Mouse (Mus musculus) yolk sac, embryonic 10.5 days (tissue): Measurements from ENCODE around the gene Usp7.

ENCODE experiments used
- DNase-seq: peaks from one replicate; pipeline ENCODE4 v3.0.0-alpha.2; 2017; ENCODE audit warnings: low spot score

Usp7 gene

DNA sequence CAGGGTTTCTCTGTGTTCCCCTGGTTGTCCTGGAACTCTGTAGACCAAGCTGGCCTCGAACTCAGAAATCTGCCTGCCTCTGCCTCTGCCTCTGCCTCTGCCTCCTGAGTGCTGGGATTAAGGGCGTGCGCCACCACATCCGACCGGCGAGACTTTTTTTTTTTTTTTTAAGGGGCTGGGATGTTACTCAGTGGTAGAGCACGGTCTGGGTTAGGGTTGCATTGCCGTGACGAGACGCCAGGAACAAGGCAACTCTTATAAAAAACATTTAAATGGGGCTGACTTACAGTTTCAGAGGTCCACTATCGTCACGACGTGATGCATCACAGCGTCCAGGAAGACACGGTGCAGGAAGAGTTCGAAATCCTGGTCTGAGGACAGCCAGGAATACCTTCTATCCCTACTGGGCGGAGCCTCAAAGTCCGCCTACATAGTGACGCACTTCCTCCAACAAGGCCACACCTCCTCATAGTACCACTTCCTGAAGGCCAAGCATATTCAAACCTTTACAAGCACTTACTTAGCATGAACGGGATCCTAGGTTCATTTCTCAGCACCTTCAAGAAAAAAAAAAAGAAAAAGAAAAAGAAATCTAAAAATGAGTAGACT lies at the start of gene Usp7:
Gene Usp7 (minus strand): TSS at position 360 of the 609 bp plus-strand sequence.
- DNase-seq: peak; percentile 41

DNA sequence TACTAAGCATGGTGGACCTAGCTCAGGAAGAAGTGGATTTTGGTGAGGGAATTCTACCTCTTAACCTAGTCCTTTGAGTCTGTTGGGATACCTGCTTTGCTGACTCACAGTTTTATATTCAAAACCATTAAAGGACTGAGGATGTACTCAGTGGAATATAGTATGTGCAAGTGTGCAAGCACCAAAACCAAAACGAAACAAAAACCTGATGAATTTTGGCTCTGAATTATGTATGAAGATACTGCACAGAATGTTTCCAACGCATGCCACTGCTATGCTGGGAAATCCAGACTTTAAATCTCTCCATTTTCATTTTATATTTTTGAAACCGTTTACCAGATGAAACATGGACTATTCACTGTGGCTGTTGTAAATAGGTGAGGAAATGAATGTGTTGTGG lies 48.4 kb upstream of the Usp7 start:
- DNase-seq: no peak

DNA sequence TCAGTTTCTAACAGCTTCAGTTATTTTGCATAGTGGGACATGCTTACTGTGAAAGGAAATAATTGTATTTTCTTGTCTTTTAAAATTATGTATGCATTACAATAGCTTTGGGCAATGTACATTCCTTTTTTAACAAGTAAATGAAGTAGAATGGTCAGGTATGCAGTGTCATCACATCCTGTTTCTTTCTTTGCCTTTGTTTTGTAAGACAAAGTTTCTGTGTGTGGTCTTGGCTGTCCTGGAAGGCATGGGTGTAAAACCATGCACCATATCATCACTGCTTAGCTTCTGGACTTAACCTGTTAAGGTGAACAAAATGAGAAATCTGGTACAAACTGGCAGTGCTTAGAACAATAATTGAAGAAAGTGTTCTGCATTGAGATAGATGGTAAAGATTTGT lies 46.8 kb upstream of the Usp7 start:
- DNase-seq: no peak

DNA sequence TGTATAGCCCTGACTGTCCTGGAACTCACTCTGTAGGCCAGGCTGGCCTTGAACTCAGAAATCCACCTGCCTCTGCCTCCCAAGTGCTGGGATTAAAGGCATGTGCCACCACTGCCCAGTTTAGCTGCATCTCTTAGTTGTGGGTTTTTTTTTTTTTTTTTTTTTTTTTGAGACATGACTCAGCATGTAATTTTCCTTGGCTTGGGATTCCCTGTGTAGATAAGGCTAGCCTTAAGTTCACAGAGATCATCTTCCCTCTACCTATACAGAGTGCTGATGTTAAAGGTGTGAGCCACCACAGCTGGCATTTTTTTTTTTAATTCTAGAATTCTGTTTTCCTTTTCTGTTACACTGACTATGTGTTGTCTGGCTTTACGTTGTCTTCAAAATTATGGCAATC lies 45.5 kb upstream of the Usp7 start:
- DNase-seq: no peak

DNA sequence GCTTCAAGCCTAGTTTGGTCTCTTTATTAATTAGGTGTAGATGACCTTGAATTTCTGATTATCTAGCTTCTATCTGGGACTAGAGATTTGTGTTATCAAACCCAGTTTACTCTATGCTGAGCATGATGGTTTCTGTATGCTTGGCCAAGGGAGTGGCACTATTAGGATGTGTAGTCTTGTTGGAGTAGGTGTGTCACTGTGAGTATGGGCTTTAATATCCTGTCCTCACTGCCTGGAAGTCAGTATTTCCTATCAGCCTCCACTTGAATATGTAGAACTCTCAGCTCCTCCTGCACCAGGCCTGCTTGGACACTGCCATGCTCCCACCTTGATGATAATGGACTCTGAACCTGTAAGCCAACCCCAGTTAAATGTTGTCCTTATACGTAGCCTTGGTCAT lies 44.8 kb upstream of the Usp7 start:
- DNase-seq: no peak

DNA sequence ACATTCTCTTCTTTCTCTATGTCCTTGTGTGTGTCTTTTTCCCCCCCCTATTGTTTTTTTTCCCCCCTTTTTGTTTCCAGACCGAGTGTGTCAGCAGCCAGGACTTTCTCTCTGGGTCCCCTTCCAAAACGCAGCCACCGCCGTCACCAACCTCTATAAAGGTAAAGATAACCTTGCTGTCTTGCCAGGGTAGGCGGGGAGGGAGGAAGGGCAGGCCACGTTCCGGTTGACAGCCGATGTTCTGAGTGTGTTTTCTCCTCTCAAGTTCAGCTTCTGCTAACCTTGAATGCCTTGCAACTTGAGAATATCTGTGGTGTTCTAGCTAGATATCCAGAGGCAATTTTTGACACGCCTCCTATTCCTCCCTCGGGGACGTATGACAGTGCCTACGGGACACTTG lies 39.1 kb upstream of the Usp7 start:
- peak; percentile 8 for DNase-seq

DNA sequence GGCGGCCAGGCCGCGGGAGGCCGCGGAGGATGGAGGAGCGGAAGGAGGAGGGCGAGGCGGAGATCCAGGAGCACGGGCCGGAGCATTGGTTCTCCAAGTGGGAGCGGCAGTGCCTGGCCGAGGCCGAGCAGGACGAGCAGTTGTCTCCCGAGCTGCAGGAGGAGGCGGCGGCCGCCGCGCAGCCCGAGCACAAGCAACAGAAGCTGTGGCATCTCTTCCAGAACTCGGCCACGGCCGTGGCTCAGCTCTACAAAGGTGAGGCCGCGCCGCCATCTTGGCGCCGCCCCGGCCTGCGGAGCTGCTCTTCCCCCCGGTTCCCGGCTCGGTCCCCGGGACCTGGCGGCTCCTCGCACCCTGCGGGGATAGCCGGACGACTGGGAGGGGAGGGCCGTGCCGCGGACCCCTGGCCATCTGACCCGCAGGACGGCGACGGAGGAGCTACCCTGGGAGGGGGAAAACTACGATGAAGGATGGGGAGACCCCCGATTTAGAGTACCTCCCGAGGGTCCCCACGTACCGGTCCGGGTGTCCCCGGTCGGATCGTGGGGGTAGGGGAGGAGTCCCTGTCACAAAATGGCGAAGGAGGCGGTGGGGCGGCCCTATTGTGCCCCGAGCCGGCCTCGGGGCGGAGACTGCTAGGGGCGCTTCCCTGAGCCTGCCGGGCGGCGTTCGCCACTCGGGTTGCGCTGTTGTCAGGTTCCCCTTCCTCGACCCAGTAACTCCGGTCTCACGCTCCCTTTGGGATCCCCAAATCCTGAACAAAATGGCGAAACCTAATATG lies 38.5 kb upstream of the Usp7 start:
- DNase-seq: peak; percentile 61

DNA sequence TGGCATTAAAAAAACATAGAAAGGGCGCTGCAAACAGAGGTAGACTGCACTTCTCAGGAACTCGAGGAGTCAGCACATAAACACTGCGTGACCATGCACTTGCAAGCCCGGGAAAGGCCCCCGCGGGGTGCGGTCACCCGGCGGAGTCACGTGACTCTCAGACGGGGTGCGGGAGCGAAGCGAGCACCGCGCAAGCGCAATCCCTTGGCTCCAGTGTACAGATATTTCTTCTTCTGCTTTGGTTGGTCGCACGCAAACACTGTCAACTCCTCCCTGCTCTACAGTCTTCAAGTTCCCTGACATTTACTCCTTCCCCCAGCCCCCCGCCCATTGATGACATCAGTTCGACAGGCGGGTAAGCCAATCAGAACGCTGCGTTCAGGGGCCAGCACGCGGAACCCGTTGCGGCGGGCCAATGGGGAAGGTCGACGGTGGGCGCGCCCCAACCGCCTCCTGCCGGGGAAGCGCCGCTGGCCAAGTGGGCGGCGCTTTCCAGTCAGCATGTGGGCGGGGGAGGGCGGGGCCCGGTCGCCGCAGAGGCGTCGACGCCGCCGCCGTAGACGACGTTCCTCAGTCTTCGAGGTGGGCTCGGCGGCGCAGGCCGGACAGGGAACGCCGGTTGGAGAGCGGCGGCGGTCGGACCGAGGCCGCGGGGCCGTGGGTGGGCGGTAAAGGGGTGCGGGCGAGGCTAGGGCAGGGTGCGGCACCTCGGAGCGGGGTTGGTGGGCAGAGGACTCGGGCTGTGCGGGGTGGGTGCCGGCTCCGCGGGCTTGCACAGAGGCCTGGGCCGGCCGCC lies 37.7 kb upstream of the Usp7 start, which contains the start of gene 1810013L24Rik:
Gene 1810013L24Rik (plus strand): TSS at position 537 of the 796 bp plus-strand sequence.
- DNase-seq: peak; percentile 99

DNA sequence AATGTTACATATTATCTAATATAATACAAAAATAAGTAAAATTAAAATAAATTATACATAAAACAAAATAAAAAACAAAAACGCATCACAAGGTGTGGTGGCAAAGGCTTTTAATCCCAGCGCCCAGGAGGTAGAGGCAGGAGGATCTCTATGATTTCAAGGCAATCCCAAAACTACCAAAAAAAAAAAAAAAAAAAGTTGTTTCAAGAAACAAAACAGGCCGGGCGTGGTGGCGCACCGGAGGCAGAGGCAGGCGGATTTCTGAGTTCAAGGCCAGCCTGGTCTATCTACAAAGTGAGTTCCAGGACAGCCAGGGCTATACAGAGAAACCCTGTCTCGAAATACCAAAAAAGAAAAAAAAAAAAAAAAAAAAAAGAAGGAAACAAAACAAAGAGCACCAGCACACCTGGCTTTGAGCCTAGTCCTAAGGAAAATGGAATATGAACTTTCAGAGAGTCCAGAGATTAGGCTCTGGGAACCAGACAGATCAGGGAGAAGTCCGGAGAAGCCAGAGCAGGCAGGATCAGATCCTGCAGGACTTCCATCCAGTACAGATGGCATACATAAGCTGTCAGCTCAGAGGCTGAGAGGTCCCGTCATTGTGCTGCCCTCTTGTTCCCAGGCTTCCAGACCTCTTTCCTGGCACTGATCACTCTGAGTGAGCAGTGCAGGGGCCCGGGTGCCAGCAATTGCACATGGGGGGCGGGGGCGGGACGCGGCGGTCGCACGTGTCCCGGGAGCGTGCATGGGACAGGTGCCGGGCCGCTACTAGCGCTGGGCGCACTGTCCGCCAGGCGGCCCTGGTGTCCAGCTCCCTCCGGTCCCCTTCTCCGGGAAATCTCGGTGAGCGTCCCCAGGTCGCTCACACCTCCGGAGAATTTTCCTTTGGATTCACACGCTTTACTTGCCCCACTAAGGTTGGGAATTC lies 36.8 kb upstream of the Usp7 start:
- DNase-seq: no peak

DNA sequence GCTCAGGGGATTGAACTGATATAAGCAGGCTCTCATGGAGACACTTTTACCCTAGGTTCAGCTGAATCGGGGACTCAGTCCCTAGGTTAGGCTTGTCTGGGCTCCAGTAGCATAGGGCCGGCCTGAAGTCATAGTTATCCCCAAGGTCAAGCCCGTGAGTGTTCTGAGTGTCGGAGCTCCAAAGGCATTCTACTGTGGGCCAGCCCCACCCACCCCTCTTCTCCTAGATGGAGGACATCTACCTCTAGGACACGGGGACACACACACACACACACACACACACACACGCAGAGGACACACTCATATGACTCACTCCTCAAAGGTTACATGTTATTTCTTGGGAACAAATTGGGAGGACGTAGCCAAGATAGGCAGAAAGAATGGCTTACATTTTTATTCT lies 35.3 kb upstream of the Usp7 start:
- DNase-seq: no peak

DNA sequence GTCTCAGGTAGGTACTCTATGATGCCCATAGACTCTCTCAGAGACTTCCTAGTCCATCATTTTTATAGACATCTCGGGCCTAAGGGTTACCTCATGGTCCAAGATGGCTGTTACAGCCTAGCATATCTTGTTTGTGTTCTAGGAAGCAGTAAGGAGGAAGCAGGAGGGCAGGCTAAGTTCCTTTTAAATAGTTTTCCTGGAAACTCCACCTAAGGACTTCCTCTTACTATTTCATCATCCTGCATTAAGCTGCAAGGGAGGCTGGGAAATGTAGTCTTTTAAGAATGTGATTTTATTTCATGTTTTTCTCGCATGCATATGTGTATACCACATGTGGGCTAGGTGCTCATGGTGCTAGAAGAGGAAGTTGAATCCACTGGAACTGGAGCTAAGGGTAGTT lies 31.6 kb upstream of the Usp7 start:
- peak; percentile 14 for DNase-seq

DNA sequence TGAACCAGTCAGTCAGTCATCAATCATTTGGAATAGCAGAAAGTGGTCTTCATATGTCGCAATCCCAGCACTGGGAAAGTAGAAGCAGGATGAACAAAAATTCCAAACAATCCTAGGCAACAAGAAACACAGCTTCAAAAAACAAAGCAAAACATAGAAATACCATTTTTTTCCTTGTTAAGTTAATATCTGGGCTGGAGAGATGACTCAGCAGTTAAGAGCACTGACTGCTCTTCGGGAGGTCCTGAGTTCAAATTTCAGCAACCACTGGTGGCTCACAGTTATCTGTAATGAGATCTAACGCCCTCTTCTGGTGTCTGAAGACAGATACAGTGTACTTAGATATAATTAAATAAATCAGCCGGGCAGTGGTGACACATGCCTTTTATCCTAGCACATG lies 30.5 kb upstream of the Usp7 start:
- no peak for DNase-seq

DNA sequence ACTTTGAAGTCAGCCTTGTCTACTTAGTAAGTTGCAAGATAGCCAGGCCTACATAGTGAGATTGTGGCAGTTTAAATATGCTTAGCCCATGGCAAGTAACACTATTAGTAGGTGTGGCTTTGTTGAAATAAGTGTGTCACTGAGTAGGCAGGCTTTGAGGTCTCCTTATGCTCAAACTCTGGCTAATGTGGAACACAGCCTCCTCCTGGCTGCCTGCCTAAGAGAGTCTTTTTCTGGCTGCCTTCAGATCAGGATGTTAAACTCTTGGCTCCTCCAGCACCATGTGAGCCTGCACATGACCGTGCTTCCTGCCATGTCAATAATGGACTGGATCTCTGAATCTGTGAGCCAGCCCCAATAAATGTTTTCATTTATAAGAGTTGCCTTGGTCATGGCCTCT lies 29.3 kb upstream of the Usp7 start:
- DNase-seq: no peak

DNA sequence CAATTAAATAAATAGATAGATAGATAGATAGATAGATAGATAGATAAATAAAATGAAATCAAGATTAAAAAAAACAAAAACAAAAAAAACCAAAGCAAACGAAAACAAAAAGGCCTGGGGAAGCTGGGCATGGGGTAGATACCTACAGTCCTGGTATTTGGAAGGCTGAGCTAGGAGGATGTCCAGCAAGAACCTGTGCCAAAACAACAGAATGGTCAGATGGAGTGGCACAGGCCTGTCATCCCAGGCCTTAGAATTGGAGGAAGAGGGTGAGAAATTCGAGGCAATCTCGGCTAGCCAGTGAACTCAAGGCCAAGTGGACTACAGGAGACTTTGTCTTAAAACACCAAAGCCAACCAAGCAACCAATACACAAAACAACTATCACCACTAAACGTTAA lies 25.8 kb upstream of the Usp7 start:
- DNase-seq: no peak

DNA sequence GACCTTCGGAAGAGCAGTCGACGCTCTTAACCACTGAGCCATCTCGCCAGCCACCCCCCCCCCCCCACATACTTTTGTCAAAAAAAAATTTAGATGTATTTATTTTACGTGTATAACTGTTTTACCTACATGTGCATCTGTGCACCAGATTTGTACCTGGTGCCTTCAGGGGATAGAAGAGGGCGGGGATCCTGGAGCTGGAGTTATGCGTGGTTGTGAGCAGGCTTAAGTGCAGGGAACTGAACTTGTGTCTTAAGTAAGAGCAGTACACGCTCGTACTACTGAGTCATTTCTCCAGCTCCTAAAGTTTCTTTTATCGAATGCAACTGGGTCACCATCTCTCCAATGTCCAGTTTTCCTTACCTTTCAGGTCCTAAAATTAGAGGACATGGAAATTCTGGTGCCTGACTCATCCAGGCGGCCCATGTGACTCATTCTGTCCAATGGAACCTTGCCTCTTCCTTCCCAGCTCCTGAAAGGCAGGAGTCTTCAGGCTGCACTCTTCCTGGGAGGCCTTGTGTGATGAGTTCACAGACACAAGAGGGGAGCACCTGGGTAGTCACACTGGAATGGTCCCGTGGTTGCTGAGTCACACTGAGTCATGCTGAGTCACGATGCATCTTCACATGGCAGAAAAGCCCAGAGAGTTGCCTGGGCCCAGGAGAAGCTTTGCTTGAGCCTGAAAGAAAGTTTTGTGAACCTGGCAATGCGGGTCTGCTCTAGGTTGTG lies 18.5 kb upstream of the Usp7 start:
- DNase-seq: peak; percentile 48

DNA sequence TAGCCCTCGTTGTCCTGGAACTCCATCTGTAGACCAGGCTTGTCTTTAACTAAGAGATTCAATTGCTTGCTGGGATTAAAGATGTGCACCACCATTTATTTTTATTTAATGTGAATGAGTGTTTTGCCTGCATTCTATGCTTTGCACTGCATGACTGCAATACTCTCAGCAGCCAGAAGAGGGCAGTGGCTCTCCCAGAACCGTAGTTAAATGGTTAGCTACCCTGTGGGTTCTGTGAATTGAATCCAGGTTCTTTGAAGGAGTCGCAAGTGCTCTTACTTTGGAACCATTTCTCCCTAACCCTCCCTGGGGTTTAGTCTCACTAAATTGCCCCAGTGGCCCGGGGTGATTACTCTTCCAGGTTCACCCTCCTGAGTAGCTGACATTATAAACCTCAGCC lies 14.6 kb upstream of the Usp7 start:
- DNase-seq: no peak

DNA sequence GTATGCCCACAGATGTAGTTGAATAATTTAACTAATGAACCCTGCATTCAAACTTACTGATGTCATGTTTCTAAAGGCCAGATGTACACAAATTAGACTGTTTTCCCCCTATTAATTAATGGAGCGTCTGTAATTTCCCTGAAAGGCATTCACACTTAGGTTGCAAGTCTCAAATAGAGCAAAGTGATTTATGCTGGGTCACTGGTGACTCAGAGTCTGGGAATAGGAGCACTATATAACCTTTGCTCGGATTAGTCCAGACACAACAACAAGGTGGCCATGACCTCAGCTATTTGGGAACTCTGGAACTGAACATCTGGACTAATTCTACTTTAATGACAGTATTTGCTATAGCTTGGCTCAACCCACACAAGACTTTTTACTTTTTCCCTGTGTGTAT lies 3.8 kb upstream of the Usp7 start:
- DNase-seq: no peak

DNA sequence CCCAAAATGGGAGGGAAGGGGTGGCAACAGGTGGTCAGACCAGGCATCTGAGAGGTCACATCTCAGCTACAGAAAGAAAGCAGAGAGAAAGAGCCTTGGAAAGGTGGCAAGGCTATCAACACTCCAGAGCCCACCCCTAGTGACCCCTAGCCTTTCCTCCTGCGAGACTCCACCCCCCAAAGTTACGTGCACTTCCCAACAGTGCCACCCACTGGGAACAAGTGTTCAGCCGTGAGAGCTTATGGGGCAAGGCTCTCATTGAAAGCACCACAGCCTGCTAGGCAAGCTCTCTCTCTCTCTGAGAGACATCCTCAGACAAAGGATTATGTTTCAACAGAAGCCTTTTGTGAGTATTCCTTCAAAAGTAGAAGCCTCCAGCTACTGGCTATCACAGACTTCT lies 2.8 kb upstream of the Usp7 start:
- no peak for DNase-seq

DNA sequence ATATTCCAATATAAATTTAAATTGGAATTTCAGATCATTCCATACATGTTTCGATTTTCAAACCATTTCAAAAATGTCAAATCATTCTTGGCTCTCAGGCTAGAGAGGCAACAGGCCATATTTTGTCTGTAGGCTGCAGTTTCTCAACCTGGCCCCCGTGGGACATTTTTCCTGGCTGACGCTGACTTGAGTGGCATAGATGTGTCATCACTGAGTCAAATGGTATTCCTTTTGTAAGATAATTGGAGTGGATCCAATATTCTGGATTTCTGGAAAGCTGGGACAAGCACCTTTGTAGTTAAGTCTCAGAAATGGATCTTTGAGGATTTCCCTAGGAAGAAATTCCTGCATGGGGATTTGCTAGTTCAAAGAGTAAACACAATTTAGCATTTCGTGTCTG lies 1.2 kb downstream of the Usp7 start:
- DNase-seq: no peak

DNA sequence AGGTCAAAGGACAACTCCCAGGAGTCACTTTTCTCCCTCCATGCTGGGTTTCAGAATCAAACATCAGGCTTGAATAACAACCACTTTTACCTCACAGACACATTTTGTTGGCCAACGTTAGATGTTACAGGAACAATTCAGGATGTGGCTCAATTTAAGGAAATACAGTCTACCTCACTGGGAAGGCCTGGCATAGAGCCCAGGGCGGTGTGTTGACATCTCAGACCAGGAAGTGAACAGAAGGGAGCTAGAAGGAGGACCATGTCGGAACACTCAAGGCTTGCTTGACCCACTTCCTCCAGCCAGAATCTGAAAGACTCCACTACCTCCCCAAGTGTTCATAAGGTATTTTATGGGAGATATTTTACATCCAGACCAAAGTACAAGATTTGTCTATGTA lies 7.4 kb downstream of the Usp7 start:
- DNase-seq: no peak

DNA sequence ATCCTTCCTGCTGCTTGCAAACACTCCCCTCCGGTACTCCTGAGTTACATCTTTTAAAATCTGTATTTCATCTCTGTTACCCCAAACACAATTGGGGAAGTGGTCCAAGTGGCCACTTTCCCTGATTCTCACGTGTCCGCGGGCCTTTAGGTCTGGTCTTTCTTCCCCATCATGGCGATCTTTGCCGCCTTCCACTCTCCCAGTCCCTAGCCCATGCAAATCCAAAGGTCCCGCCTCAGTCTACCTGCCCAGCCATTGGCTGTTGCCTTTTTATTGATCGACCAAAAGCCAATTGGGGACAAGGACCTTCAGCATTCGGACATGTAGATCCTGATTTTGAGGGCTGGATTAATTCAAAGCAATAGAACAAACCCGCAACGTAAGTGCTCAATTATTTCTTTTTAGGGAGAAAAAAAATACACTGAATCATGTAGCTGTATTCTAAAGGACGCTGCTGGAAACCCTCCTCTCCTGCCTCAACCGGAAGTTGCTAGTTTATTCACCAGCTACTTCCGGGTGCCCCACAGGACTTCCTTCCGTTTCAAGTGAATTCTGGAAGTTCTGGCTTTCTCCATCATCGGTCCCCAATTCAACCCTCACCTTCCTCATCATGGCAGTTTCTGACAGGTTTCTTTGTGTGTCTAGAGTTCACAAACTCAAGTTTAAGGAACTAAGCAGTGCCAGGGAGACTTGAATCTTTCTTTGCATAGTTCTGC lies 8.8 kb downstream of the Usp7 start:
- peak; percentile 84 for DNase-seq
